Mouse (Mus musculus) B cell, adult 2 months (primary cell): ENCODE measurements at regions not wholly inside any gene's neighbourhood (a gene's known extent, or its start where the extent isn't known, plus 50 kb on each side); places are given as distances from the start of the nearest gene placed in this dataset.

Source experiments
- DNase-seq, 2 experiments: peaks; one replicate each; pipeline ENCODE4 v3.0.0; 2022

DNA sequence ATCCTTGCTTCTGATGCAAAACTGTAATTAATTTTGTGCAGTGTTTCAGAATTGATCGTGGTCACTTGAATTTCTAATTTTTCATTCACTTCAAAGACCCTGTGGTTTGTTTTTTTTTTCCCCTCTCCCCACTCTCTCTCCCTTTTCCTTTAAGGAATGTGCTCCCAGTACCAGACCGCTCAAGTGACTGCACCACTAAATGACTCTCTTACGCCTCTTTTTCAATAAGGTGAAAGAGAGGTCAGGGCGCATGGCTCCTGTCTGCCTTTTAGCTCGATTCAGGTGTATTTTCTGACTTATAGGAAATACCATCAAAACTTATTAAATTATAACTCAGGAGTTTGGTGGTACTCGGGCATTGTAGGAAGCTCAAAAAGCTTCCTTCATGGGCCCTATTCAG is 146.0 kb upstream of the Zfp507 start:
- no peak for DNase-seq

DNA sequence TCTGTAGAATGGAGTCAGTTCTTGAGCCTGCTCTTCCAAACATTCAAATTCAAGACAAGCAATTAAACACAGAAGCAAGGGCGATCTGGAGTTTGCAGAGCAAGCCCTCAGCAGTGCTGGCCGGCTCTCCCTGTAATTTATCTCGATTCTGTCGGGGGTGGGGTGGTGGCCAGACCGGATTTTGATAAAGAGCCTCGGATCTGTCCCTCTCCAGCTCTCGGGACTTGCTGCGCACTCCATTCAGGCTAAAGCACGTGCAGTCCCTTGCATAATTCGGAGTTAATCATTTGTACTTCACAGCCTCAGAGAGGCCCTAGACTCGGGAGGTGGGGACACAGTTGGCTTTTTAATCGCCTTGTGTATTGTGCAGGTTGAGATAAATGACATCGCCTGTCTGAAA is 145.6 kb upstream of the Zfp507 start:
- no peak for DNase-seq

DNA sequence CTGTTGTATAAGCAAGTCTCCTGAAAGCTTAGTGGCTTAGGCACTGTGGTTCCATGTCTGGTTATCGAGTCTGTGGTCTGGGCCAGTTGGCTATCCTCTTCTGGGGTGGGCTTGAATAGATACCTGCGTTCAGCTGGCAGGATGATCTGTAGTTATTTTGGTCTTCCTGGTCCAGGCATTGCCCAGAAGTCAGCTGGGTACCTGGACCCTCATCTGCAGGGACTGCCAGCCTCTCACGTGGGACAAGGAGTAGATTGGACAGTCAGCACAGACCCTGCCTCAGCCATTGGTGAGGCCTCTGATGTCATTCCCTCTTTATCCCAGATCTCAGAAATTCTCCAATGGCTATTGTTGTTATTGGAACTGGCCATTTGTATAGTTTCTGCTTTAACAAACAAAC is 138.3 kb upstream of the Zfp507 start:
- no peak for DNase-seq

DNA sequence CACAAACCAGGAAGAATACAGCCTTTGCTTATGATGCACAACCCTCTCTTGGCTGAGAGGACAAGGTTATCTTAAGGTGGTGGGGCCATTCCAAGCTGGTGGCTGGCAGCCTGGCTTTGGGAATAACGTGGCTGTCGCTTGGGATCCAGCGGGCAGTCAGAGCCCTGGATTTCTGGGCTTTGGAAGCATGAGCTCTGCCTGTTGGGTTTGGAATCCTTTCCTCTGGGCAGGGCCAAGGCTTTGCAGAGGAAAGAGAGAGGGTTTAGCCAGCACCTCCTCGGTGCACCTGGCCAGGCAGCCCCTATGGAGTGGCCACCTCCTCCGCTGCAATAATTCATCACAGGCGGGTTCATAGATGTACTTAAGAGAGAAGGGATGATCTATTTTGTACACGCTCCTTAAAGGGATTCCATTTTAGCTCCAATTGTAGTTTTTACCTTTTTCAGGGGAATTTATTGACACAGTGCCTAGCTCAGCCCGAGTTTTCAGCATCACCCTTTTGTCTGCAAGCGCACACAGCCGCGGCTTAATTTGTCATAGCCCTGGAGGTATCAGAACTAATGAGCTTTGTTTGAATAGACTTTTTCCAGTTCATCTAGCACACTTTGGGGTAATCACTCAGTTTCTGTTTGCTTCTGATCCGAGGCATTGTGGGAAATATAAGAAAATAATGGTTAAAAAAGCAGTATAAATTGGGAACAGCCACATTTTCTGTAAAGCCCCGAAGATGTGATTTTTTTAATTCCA is 135.5 kb upstream of the Zfp507 start:
- DNase-seq: no peak

DNA sequence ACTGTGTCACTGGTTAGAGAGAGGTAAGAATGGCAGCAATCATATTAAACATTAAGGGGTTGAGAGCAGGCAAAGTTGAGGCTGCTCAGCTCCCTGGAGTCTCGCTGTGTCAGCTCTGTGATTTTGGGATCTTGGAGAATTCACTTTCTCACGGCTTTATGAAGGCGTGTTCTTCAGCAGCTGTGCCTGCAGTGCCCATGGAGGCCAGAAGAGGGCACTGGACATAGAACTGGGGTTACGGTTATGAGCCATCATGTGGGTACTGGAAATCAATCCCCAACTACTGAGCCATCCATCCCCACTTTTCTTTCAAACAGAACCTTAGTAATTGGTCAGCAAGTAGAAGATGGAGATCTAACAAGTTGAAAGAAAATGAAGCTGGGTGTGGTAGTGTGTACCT is 123.9 kb upstream of the Zfp507 start:
- DNase-seq: no peak

DNA sequence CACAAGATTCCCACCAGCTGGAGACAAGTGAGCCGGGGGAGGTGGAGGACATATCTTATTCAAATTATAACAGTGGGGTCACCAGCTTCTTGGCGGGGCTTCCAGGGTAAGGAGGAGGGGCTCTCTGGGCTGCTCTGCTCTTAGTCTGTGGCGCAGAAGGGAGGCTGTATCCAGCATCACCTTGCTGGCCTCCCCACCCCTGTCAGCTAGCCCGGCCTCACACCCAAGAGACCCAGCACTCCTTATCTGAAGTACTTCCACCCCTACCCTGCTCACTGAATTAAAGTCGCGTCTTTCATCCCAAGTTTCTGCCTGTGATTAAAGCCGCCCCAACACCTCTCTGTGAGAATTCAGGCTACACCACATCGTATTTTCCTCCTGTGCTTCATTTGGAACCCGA is 119.8 kb upstream of the Zfp507 start:
- no peak for DNase-seq

DNA sequence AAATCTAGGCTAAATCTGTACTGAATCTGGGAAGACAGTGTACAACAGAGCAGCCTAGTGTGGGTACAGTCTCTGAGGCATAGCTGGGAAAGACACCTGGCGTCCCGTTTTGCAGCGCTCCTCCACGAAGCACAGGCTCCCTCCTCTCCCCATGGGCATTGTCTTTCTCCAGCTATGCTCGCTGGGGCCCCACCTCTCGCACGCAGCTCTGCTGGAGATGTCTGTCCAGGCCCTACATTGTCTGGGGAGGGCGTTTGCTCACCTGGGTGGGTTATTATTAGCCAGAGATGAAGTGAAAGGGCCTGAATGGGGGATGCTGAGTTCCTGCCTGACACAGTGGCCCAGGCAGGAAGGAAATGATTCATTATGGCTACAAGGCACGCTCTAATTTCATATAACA is 118.1 kb upstream of the Zfp507 start:
- no peak for DNase-seq

DNA sequence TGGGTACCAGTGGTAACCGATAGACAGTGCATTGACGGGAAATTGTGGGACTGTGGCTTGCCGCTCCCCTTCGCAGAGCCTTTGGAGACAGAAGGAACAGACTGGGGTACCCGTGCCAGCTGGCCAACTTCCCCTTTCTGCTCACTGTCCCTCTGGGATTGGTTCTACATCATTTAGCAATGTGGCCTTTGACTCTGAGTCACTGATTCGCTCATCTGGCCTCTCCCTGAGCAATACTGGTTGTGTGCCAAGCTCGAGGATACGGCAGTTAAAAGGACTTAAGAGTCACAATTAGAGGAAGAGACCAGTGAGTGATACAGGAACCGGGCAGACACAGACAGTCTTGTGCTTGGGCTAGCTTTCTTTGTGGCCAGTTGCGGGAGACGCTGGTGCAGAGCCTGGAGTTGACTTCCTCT is 117.4 kb upstream of the Zfp507 start:
- no peak for DNase-seq

DNA sequence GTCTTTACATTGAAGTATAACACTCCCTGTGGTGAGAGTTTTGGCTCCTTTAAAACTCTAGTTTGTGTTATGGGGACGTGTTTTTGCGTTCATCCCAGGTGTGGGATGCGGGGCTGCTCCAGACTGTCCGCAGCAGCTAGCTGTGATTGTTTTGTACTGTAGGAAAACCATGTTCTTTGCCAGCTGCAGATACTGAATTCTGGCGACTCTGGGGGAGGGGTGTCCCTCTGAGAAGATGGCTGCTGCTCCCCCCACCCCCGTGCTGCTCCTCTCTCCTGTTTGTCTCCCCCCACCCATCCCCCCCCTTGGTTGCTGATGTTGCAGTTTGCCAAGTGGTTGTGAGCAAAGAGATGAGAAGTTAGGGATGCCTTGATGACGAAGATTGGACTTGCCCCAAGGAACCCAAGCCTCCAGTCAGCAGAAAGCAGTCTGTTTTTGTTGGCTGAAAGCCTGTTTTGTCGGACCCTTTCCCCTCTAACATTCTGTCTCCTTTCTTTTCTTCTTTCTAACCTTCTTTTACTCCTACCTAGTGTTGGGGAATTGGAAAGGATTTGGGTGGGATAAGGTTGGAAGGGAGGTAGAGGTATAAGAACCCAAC is 107.4 kb upstream of the Zfp507 start:
- no peak for DNase-seq

DNA sequence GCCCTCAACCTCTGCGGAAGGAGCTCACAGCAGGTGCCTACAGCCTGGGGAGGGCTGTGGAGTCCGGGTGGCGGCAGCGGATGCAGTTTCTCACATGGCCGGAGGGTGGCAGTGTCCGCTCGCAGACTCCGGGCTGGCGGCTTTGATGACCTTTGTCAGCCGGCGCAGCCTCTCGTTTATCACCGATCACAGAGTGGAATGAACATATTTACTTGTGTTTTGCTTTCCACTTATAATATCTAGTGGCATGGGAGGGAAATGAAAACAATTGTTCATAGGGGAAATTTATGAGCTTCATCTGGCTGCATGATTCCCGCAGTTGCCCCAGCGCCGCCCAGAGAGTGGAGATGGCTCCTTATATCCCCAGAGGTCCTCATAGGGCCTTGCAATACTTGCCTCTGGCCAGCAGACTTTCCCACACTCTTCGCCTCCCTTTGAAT is 99.2 kb upstream of the Zfp507 start:
- peak; percentile 48 to 52 for DNase-seq

DNA sequence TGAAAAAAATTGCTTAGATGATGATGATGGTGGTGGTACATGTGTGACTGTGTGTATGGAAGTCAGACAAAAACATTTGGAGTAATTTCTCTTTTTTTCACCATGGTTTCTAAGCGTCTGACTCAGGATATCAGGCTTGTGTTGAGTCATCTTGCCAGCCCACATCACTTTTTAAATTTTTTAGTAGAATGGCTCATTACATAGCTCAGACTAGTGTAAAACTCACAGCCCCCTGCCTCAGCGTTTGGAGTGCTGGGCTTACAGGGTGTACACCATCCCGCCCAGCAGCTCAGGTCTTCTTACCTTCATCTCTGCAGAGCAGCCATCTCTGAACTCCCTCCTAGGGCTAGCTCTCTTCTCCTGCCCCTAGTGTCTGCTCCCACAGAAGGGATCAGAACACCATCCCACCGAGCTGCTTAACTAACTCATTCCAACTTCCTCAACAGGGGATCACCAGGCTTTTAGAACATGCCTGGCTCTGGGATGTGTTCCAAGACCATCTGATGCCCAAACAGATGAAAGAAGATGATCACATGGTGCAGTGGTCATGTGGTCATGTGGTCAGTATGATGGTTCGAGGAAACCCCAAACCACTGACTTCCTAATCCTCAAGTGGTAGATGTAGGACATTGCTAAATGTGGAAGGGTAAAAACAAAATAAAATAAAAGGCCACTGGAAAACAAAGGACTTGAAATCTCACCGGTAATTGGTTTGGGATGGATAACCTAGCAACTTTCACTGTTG is 96.1 kb upstream of the Zfp507 start:
- no peak for DNase-seq

DNA sequence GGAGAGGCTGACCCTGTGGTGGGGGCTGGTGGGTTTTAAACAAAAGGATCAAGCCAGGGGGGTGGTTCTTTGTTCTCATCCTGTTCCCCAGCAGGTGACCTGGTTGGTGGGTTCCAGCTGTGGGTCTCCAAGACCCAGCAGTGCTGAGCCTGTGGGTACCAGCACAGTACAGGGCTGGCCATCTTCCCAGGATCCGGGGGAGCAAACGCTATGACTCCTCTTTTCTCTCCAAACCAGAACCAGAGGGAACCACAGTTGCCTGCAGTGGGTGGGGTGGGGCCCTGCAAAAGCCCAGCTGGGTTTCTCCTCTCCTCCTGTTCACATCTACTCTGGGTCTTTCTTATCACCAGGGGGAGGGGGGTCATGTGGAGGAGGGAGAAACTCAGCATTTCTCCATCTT is 90.5 kb upstream of the Zfp507 start:
- DNase-seq: no peak

DNA sequence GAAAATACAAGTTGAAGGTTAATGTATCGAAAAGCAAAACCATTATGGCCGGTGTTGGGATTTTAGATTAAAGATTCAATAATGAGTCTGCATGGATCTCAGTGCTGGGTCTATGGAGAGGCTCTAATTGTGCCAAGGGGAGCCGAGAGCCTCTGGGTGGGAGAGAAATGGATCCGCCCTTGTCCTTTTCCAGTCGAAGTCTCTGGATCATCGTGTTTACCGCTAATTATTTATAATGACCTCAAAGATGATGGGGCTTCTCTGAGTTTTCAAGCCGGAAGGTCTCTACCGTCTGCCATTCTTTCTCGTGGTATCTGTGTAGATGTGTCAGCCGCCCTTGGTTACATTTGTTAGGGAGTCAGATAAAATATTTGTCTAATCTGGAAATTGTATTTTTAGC is 83.2 kb upstream of the Zfp507 start:
- no peak for DNase-seq

DNA sequence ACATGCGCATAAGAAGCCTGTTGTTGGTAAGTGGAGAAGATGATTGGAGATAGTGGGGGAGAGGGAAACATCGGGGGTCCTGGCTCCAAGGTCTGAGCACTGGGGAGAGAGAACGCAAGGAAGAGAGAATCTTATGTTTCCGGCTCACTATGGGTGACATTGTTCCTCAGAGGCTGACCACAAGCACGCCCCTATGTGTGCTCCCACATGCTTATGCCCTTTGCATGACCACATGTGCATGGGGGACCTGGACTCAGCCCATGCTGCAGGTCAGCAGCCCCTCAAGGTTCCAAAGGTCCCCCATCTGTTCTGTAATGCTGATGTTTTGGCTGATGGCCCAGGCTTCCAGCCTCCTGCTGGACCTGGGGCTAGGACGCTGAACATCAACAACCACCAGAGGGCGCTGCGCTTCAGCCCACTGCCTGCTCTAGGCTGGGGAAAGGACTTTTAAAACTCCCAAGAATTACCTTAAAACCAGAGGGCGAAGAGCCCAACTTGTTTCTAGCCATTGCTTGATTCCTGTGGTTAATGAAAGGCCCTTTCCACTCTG is 77.0 kb upstream of the Zfp507 start:
- peak in 1 of 2 experiments; percentile 14 for DNase-seq

DNA sequence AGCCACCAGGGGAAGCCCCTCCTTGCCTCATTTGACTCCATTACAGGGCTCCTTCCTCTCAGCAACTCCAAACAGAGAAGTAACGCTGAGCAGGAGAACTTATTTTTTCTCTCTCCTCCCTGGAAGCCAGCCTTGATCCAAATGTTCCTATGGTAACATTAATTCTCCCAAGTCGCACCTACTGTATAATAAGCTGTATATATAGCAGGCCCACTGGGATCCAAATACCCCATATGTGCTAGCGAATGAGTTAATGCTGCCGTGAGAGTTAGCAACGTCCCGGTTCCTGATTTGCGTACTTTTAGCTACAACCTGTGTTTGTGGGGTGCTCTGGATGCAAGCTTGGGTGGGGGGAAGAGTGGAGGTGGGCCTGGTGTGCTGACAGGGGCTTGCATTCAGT is 75.4 kb upstream of the Zfp507 start:
- DNase-seq: no peak

DNA sequence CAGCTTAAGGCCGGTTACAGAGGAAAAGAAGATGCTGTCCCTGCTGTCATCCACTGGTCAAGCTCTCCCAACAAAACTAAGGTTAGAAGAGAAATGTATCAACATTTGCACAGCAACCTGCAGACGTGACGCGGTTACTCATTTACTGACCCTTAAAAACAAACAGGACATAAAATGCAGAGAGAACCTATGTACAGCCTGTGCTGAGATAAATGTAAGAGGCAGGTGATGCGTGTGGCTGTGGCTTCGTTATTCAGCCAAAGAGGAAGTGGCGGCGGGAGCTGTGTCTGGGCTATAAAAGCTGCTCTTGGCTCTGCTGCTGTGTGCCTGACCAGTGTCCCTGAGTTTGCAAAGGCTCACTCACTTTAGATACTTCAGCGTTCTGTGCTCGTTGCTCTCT is 58.2 kb upstream of the Zfp507 start:
- DNase-seq: no peak

DNA sequence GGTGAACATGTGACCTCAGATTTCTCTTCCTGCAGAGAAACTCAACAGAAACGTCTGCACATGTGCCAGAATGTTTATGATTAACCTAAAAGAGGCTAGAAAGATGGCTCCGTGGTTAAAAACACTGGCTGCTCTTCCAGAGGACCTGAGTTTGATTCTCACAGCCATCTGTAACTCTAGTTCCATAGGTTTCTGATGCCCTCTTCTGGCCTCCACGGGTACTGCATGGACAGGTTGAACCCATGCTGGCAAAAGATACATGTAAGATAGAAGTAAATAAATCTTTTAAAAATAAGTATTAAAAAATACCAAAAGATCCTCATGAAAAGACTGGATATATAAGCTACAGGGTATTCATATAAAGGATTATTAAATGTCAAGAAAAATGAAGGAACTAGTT is 56.8 kb upstream of the Zfp507 start:
- DNase-seq: peak; percentile 50 to 55

DNA sequence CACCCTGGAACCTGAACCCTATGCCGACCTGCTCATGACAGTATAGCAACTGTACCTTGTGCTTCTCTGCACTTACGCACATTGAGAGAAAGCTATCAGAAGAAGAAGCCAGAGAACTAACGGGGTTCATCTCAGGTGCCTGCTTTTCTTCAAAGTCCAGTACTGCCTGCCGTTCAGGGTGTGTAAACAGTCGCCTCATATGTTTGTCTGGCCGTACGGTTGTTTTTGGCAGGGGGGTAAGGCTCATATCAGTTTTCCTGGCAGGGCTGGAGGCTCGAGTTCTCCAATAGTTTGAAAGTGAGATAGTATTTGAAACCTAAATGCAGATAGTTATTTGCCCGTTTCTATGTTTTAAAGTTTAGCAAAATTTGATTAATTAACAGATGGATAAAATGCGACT is 54.9 kb upstream of the Zfp507 start:
- no peak for DNase-seq
